Mouse (Mus musculus) stomach, embryonic 14.5 days (tissue): ENCODE measurements around the gene Snx29. TPM values are rescaled to one million over a fixed set of nuclear protein-coding genes. Genes with fewer than 3 reads are reported as not detected.
"Not testable (repeated sequence)": the region's sequence is repeated elsewhere in the genome, so short reads cannot be mapped to it uniquely, and the experiment has no call there.

ENCODE experiments used
- ATAC-seq: fragments of 200-750 bp; cut with Nextera tagmentation; 2 replicates; pipeline ENCODE4 v1.8.0; 2017; ENCODE audit warnings: low read depth, moderate TSS enrichment; ENCODE audit not compliant: insufficient number of reproducible peaks, insufficient read depth, low FRiP score
- H3K27ac ChIP-seq: fragments of 300-500 bp; sonication (generic); 2 replicates; pipeline ENCODE4 v1.5.1; 2014; ENCODE audit warnings: mild to moderate bottlenecking, low read length, moderate library complexity, mixed read lengths
- H3K27me3 ChIP-seq: fragments of 300-500 bp; sonication (generic); 2 replicates; pipeline ENCODE4 v1.6.1; 2014; ENCODE audit warnings: low read length, control low read depth, mixed read lengths; ENCODE audit not compliant: control insufficient read depth, insufficient read depth
- H3K36me3 ChIP-seq: fragments of 300-500 bp; sonication (generic); 2 replicates; pipeline ENCODE4 v1.6.1; 2014; ENCODE audit warnings: mild to moderate bottlenecking, control low read depth, low read length, moderate library complexity, mixed read lengths; ENCODE audit not compliant: control insufficient read depth, insufficient read depth
- H3K4me1 ChIP-seq: fragments of 300-500 bp; sonication (generic); 2 replicates; pipeline ENCODE4 v1.6.1; 2014; ENCODE audit warnings: low read length, control low read depth, mixed read lengths; ENCODE audit not compliant: control insufficient read depth, insufficient read depth
- H3K4me2 ChIP-seq: fragments of 300-500 bp; sonication (generic); replicated peaks from 2 replicates; pipeline ENCODE4 v1.6.1; 2014; ENCODE audit warnings: low read depth, low read length, control low read depth
- H3K4me3 ChIP-seq: fragments of 300-500 bp; sonication (generic); 2 replicates; pipeline ENCODE4 v1.5.1; 2014; ENCODE audit warnings: low read depth, low read length, control low read depth
- H3K9ac ChIP-seq: fragments of 300-500 bp; sonication (generic); replicated peaks from 2 replicates; pipeline ENCODE4 v1.6.1; 2014; ENCODE audit warnings: low read depth, mild to moderate bottlenecking, control low read depth, low read length, moderate library complexity, mixed read lengths
- H3K9me3 ChIP-seq: fragments of 300-500 bp; sonication (generic); 2 replicates; pipeline ENCODE4 v1.6.1; 2016; ENCODE audit warnings: low read depth, low read length, control low read depth; ENCODE audit not compliant: control insufficient read depth
- WGBS: fragments of 180-500 bp; shearing (Covaris S2); extraction: QIAGEN DNeasy Blood & Tissue Kit; methylation state at CpG from one replicate; pipeline ENCODE4 v1.1.7; 2014; 5-methylcytosine and 5-hydroxymethylcytosine counted together
- polyA plus RNA-seq: library from polyadenylated mRNA; unstranded; fragments of >200 nt; fragmentation: Nextera tagmentation; extraction: Ambion mirVana; gene quantifications from 2 replicates; pipeline ENCODE4 v1.2.1, GENCODE M21; 2014

Snx29 gene
- polyA plus RNA-seq, 1 experiment from 2014 or later: 13.6 TPM

DNA sequence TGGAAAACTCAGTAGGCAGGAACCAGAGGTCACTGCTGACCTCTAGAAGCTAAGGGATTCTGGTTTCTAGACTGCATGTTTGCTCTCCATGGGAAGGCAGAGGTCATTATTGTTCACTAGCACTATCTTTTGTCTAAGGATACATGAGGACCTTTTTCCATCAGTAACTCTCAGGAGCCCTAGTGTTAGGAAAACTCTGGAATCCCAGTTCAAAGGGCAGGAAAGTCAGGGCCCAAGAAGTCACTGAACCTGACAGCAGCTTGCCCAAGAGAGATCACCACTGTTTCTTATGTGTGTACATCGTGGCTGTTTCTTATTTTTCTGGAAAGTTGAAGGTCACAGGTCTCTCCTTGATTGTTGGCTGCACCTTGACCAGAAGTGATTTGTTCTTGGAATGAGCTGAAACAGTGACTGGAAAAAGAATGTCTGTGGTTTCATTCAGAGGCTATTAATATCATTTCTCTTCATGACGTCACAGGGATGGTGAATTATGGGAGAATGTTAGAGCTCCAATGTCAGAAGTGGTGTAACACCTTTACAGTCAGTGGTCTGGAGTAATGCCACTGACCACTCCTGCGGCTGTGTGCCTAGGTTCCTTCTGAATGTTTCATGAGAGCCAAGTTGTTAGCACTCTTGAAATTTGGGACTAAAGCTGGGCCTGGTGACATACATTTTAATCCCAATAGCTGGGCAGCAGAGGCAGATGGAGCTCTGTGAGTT is 7.5 kb downstream of the Snx29 start:
- H3K9ac ChIP-seq: no peak overlapping the region
- no peak overlapping the region for H3K4me3 ChIP-seq
- H3K9me3 ChIP-seq: no peaks in the 10 kb centered on the region
- H3K36me3 ChIP-seq: no peaks in the 10 kb centered on the region
- H3K27ac ChIP-seq: no peak overlapping the region
- no peak for ATAC-seq
- H3K27me3 ChIP-seq: no peaks in the 10 kb centered on the region
- H3K4me2 ChIP-seq: no peak overlapping the region
- no peaks in the 10 kb centered on the region for H3K4me1 ChIP-seq
- WGBS: 77% methylated on average over 3 of the region's 3 CpGs

DNA sequence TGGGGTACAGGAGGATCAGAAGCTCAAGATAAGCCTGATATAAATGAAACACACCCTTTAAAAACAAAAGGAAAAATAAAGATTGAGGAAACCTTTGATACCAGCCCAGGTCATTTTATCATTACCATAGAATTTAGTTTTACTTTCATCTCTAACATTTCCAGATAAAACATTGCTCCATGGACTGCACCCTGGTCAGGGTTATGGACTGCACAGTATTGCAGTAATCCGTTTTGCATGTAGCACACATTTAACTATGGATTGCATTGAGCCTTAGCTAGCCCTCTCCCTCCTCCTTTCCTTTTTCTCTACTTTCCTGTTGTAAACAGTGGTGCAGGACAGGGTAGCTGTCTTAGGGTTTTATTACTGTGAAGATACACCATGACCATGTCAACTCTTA is 8.3 kb downstream of the Snx29 start:
- Histone ChIP-seq H3K4me1 (no peaks in the 10 kb centered on the region), H3K4me3 (no peak overlapping the region), H3K27me3 (no peaks in the 10 kb centered on the region), H3K9me3 (no peaks in the 10 kb centered on the region), H3K27ac (no peak overlapping the region), H3K9ac (no peak overlapping the region), H3K36me3 (no peaks in the 10 kb centered on the region), H3K4me2 (no peak overlapping the region)
- WGBS: 84% methylated on average over 1 of the region's 1 CpGs
- ATAC-seq: no peak

DNA sequence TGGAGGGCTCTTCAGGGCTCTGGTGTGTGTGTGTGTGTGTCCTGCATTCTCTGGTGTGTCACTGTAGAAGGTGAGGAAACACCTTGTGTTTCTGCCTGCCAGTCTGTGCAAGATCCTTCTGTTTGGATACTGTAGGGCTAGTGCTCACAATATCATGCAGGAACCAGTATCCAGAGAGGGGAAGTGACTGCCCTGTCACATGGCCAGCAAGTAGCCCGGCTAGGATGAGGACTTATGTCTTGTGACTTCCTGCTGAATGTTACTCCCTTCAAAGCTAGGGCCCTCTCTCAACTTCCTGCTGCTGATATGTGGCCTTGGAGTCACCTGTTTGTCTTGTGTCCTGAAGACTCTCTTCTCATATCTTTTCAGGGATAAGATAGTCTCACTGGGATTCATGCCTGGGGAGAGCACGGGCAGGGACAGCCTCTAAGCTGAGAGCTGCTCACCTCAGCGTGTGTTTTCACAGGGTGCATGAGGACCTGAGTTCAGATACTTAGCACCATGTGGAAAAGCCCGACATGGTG is 20.6 kb downstream of the Snx29 start:
- Histone ChIP-seq H3K36me3 (no peaks in the 10 kb centered on the region), H3K27me3 (no peaks in the 10 kb centered on the region), H3K9me3 (no peaks in the 10 kb centered on the region), H3K4me2 (no peak overlapping the region), H3K9ac (no peak overlapping the region), H3K27ac (no peak overlapping the region), H3K4me3 (no peak overlapping the region), H3K4me1 (no peaks in the 10 kb centered on the region)
- WGBS: 79% methylated on average over 4 of the region's 4 CpGs
- ATAC-seq: no peak

DNA sequence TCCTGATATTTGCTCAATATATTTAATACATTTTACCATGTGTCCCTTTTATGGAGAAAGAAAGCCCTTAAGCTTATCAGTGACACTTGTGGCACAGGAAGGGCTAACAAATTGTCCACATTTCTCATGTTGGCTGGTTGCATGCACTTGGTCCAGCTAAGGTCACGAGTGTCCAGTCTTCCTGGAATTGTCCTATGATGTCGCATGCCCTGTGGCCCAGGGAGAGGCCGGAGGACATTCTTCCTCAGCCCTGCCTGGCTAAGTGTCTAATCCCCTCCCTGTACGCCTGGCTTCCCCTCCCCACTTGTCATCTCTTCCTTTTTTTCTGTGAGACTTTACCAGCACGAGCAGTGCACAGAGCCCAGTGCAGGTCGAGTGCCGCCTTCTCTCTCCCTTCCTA is 29.2 kb downstream of the Snx29 start:
- no peaks in the 10 kb centered on the region for H3K27me3 ChIP-seq
- no peak overlapping the region for H3K4me3 ChIP-seq
- H3K4me2 ChIP-seq: no peak overlapping the region
- no peak overlapping the region for H3K9ac ChIP-seq
- ATAC-seq: no peak
- no peaks in the 10 kb centered on the region for H3K36me3 ChIP-seq
- 75% methylated on average over 7 of the region's 7 CpGs for WGBS
- H3K27ac ChIP-seq: no peak overlapping the region
- H3K9me3 ChIP-seq: no peaks in the 10 kb centered on the region
- no peaks in the 10 kb centered on the region for H3K4me1 ChIP-seq

DNA sequence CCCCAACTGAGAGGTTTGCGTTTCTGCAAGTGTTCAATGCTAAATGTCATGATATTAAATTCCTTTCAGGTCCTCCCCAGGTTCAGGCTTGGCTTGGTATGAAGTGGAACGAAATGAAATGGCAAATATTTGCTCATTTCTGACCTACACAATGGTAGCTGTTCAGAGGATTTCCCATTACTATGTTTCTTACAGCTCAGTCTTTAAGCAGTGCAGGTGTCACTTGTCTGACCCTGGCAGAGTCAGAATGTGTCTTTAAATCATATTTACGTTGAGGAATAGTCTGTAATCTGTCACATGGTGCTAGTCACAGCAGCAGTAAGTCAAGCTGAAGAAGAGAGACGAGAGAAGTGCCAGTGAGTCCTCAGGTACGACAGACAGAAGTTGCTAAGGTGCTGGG is 36.5 kb downstream of the Snx29 start:
- H3K4me2 ChIP-seq: no peak overlapping the region
- H3K4me3 ChIP-seq: no peak overlapping the region
- H3K36me3 ChIP-seq: no peaks in the 10 kb centered on the region
- H3K4me1 ChIP-seq: no peaks in the 10 kb centered on the region
- 48% methylated on average over 5 of the region's 5 CpGs for WGBS
- no peak; the same call in 1 of the 2 replicates for ATAC-seq
- H3K27me3 ChIP-seq: no peaks in the 10 kb centered on the region
- H3K9ac ChIP-seq: no peak overlapping the region
- no peaks in the 10 kb centered on the region for H3K9me3 ChIP-seq
- 0 out of 2 replicates have a peak overlapping the region, but pooled peaks have one; percentile 21 for H3K27ac ChIP-seq

DNA sequence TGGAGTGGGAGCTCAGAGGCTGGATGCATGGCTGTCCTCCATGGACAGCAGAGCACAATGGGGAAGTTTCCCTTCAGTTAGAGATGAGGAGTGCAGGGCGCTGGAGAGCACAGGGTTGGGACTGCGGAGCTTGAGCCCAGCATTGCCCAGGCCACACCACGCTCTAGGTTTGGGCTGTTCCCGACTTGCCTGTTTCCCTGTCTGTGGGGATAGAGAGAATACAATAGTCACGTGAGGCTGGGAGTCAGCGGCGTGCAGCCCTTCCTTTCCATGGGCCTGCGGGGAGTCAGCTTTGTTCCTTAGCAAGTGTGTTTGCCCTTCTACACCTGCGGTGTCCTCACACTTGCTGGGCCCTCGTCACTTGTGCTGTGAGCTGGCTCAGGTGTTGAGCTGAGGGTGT is 37.2 kb downstream of the Snx29 start:
- Histone ChIP-seq H3K9ac (no peak overlapping the region), H3K27ac (0 out of 2 replicates have a peak overlapping the region, but pooled peaks have one; percentile 21), H3K9me3 (no peaks in the 10 kb centered on the region), H3K36me3 (no peaks in the 10 kb centered on the region), H3K4me2 (no peak overlapping the region), H3K4me1 (no peaks in the 10 kb centered on the region), H3K4me3 (no peak overlapping the region), H3K27me3 (no peaks in the 10 kb centered on the region)
- ATAC-seq: peak; percentile 67; the same call in 1 of the 2 replicates
- 41% methylated on average over 10 of the region's 10 CpGs for WGBS

DNA sequence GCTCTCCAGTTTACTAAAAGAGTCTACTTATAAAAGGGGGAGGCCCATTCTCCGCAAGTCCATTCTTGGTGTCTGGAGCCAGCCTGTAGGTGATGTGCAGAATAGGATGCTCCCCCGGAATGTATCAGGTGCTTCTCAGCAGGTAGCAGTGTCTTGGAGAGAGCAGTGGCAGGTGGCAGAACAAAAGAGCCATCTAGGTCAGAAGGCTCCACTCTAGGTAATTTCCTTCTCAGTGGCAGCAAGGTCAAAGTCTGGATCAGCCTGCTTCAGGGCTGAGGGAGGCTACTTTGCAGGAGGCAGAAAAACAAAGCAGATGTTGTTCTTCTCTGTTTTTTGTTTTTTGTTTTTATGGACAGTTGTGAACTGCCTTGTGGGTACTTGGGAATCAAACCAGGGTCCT is 37.9 kb downstream of the Snx29 start:
- not testable (repeated sequence) for H3K27ac ChIP-seq, H3K36me3 ChIP-seq, H3K27me3 ChIP-seq, H3K9ac ChIP-seq, H3K4me3 ChIP-seq, H3K9me3 ChIP-seq, H3K4me2 ChIP-seq, H3K4me1 ChIP-seq, ATAC-seq
- 82% methylated on average over 2 of the region's 2 CpGs for WGBS

DNA sequence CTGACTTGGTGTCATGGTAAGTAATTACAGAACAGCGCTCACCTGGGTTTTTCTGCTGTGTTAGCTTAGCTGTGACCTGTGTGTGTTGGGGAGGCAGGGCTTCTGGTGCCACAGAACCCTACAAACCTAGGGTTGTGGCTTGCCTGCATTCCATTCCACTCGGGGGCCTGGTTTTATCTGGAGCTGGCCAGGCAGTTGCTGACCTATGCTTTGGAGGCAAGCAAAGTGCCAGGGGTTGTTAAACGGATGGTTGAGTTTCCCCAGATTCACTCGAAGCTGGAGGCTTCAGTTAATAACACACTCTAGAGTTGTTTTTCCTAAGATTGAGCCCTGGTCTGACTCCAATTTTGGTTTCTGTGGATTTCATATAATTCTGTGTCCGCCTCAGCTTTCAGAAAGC is 42.9 kb downstream of the Snx29 start:
- no peak overlapping the region for H3K4me2 ChIP-seq
- no peak for ATAC-seq
- 51% methylated on average over 5 of the region's 5 CpGs for whole genome bisulfite sequencing
- H3K9me3 ChIP-seq: no peaks in the 10 kb centered on the region
- H3K9ac ChIP-seq: no peak overlapping the region
- H3K27me3 ChIP-seq: no peaks in the 10 kb centered on the region
- no peaks in the 10 kb centered on the region for H3K36me3 ChIP-seq
- H3K27ac ChIP-seq: no peak overlapping the region
- H3K4me1 ChIP-seq: no peaks in the 10 kb centered on the region
- no peak overlapping the region for H3K4me3 ChIP-seq

DNA sequence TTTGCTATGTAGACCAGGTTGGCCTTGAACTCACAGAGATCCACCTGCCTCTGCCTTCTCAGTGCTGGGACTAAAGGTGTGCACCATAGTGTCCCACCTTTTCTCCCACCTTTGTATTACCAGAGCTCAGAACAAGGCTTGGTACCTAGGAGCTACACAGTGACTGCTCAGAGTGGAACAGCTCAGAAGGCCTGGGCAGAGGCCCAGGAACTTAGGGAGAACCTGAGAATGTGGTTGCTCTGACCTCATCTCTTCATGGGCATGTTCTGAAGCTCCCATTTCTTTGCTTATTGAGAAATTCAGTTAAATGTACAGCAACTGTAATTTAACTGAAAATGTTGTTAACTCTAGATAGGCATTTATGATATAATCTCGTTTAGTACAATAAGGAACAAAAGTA is 44.1 kb downstream of the Snx29 start:
- WGBS: 66% methylated on average over 1 of the region's 1 CpGs
- no peaks in the 10 kb centered on the region for H3K4me1 ChIP-seq
- no peak for ATAC-seq
- no peak overlapping the region for H3K4me3 ChIP-seq
- H3K9me3 ChIP-seq: no peaks in the 10 kb centered on the region
- no peak overlapping the region for H3K27ac ChIP-seq
- H3K4me2 ChIP-seq: no peak overlapping the region
- H3K9ac ChIP-seq: no peak overlapping the region
- H3K27me3 ChIP-seq: no peaks in the 10 kb centered on the region
- H3K36me3 ChIP-seq: no peaks in the 10 kb centered on the region
